Mouse (Mus musculus): ENCODE data around the gene Efr3b. TPM values are rescaled to one million over a fixed set of nuclear protein-coding genes. Genes with fewer than 3 reads are reported as not detected.

Efr3b gene
- polyA plus RNA-seq, 1 experiment: 21.4 TPM

- Histone ChIP-seq H3K4me1 (ENCODE audit: control insufficient read depth, insufficient read depth, insufficient read length, low read length) (peaks cover 3% of the 10 kb centered on the region), H3K27me3 (ENCODE audit: control insufficient read depth, insufficient read depth, low read length) (no peaks in the 10 kb centered on the region), H3K36me3 (ENCODE audit: control insufficient read depth, insufficient read depth, low read length) (no peaks in the 10 kb centered on the region), H3K27ac (ENCODE audit: insufficient read depth, low read depth, low read length) (no peak overlapping the region), H3K4me3 (ENCODE audit: low read depth, low read length) (no peak overlapping the region)
- TF ChIP-seq POLR2A (IDR thresholded peaks at IDR 0.05; ENCODE audit: low read depth, low read length): no peak
- no peak for TF ChIP-seq CTCF (IDR thresholded peaks at IDR 0.05; ENCODE audit: extremely low read depth, insufficient read length, insufficient replicate concordance, low read depth, low read length)
- 60% methylated on average over 8 of the region's 8 CpGs for WGBS
These were observed 18.2 kb downstream of the Efr3b start for GRCm38 (mm10) chr12:4020505-4020904.

GRCm38 (mm10) chr12:4016321-4016720 is 22.4 kb downstream of the Efr3b start:
- WGBS: 34% methylated on average over 7 of the region's 7 CpGs
- no peaks in the 10 kb centered on the region for H3K4me1 ChIP-seq (ENCODE audit: control insufficient read depth, insufficient read depth, insufficient read length, low read length)
- no peak overlapping the region for H3K27ac ChIP-seq (ENCODE audit: insufficient read depth, low read depth, low read length)
- no peaks in the 10 kb centered on the region for H3K27me3 ChIP-seq (ENCODE audit: control insufficient read depth, insufficient read depth, low read length)
- H3K36me3 ChIP-seq (ENCODE audit: control insufficient read depth, insufficient read depth, low read length): no peaks in the 10 kb centered on the region
- TF ChIP-seq POLR2A (IDR thresholded peaks at IDR 0.05; ENCODE audit: low read depth, low read length): no peak
- TF ChIP-seq CTCF (IDR thresholded peaks at IDR 0.05; ENCODE audit: extremely low read depth, insufficient read length, insufficient replicate concordance, low read depth, low read length): no peak
- H3K4me3 ChIP-seq (ENCODE audit: low read depth, low read length): no peak overlapping the region

- Histone ChIP-seq H3K4me1 (ENCODE audit: control insufficient read depth, insufficient read depth, insufficient read length, low read length) (no peaks in the 10 kb centered on the region), H3K27me3 (ENCODE audit: control insufficient read depth, insufficient read depth, low read length) (no peaks in the 10 kb centered on the region), H3K27ac (ENCODE audit: insufficient read depth, low read depth, low read length) (no peak overlapping the region), H3K4me3 (ENCODE audit: low read depth, low read length) (no peak overlapping the region), H3K36me3 (ENCODE audit: control insufficient read depth, insufficient read depth, low read length) (no peaks in the 10 kb centered on the region)
- 75% methylated on average over 4 of the region's 4 CpGs for WGBS
- no peak for TF ChIP-seq POLR2A (IDR thresholded peaks at IDR 0.05; ENCODE audit: low read depth, low read length)
- no peak for TF ChIP-seq CTCF (IDR thresholded peaks at IDR 0.05; ENCODE audit: extremely low read depth, insufficient read length, insufficient replicate concordance, low read depth, low read length)
These were observed 23.0 kb downstream of the Efr3b start for GRCm38 (mm10) chr12:4015741-4016140.

GRCm38 (mm10) chr12:4015255-4015654 is 23.5 kb downstream of the Efr3b start:
- 74% methylated on average over 7 of the region's 7 CpGs for WGBS
- no peaks in the 10 kb centered on the region for H3K36me3 ChIP-seq (ENCODE audit: control insufficient read depth, insufficient read depth, low read length)
- H3K27me3 ChIP-seq (ENCODE audit: control insufficient read depth, insufficient read depth, low read length): no peaks in the 10 kb centered on the region
- H3K4me1 ChIP-seq (ENCODE audit: control insufficient read depth, insufficient read depth, insufficient read length, low read length): no peaks in the 10 kb centered on the region
- H3K4me3 ChIP-seq (ENCODE audit: low read depth, low read length): no peak overlapping the region
- no peak overlapping the region for H3K27ac ChIP-seq (ENCODE audit: insufficient read depth, low read depth, low read length)
- TF ChIP-seq POLR2A (IDR thresholded peaks at IDR 0.05; ENCODE audit: low read depth, low read length) (no peak), CTCF (IDR thresholded peaks at IDR 0.05; ENCODE audit: extremely low read depth, insufficient read length, insufficient replicate concordance, low read depth, low read length) (no peak)

GRCm38 (mm10) chr12:4011715-4012114 is 27.0 kb downstream of the Efr3b start:
- Histone ChIP-seq H3K27ac (ENCODE audit: insufficient read depth, low read depth, low read length) (no peak overlapping the region), H3K4me3 (ENCODE audit: low read depth, low read length) (no peak overlapping the region), H3K36me3 (ENCODE audit: control insufficient read depth, insufficient read depth, low read length) (no peaks in the 10 kb centered on the region), H3K27me3 (ENCODE audit: control insufficient read depth, insufficient read depth, low read length) (no peaks in the 10 kb centered on the region), H3K4me1 (ENCODE audit: control insufficient read depth, insufficient read depth, insufficient read length, low read length) (no peaks in the 10 kb centered on the region)
- 74% methylated on average over 5 of the region's 5 CpGs for WGBS
- no peak for TF ChIP-seq POLR2A (IDR thresholded peaks at IDR 0.05; ENCODE audit: low read depth, low read length)
- no peak for TF ChIP-seq CTCF (IDR thresholded peaks at IDR 0.05; ENCODE audit: extremely low read depth, insufficient read length, insufficient replicate concordance, low read depth, low read length)

GRCm38 (mm10) chr12:4011301-4011700 is 27.4 kb downstream of the Efr3b start:
- Histone ChIP-seq H3K4me1 (ENCODE audit: control insufficient read depth, insufficient read depth, insufficient read length, low read length) (no peaks in the 10 kb centered on the region), H3K36me3 (ENCODE audit: control insufficient read depth, insufficient read depth, low read length) (no peaks in the 10 kb centered on the region), H3K27ac (ENCODE audit: insufficient read depth, low read depth, low read length) (no peak overlapping the region), H3K4me3 (ENCODE audit: low read depth, low read length) (no peak overlapping the region), H3K27me3 (ENCODE audit: control insufficient read depth, insufficient read depth, low read length) (no peaks in the 10 kb centered on the region)
- TF ChIP-seq POLR2A (IDR thresholded peaks at IDR 0.05; ENCODE audit: low read depth, low read length): no peak
- no peak for TF ChIP-seq CTCF (IDR thresholded peaks at IDR 0.05; ENCODE audit: extremely low read depth, insufficient read length, insufficient replicate concordance, low read depth, low read length)
- WGBS: 87% methylated on average over 4 of the region's 4 CpGs

GRCm38 (mm10) chr12:4008731-4009130 is 30.0 kb downstream of the Efr3b start:
- Histone ChIP-seq H3K4me1 (ENCODE audit: control insufficient read depth, insufficient read depth, insufficient read length, low read length) (peaks cover 3% of the 10 kb centered on the region; the same call in 1 of the 2 replicates), H3K27ac (ENCODE audit: insufficient read depth, low read depth, low read length) (no peak overlapping the region), H3K4me3 (ENCODE audit: low read depth, low read length) (no peak overlapping the region), H3K27me3 (ENCODE audit: control insufficient read depth, insufficient read depth, low read length) (no peaks in the 10 kb centered on the region), H3K36me3 (ENCODE audit: control insufficient read depth, insufficient read depth, low read length) (no peaks in the 10 kb centered on the region)
- WGBS: 84% methylated on average over 12 of the region's 12 CpGs
- TF ChIP-seq POLR2A (IDR thresholded peaks at IDR 0.05; ENCODE audit: low read depth, low read length) (no peak), CTCF (IDR thresholded peaks at IDR 0.05; ENCODE audit: extremely low read depth, insufficient read length, insufficient replicate concordance, low read depth, low read length) (no peak)

Data from small intestine, adult 2 months (tissue).